Mouse (Mus musculus): ENCODE data around the gene Iltifb.
"Not testable (repeated sequence)": the region's sequence is repeated elsewhere in the genome, so short reads cannot be mapped to it uniquely, and the experiment has no call there.

- TF ChIP-seq GATA1 (IDR thresholded peaks at IDR 0.05; ENCODE audit: borderline replicate concordance, low read length); FLI1 (IDR thresholded peaks at IDR 0.05; ENCODE audit: low read length): not testable (repeated sequence)
Measured at GRCm38 (mm10) chr10:118343155-118343554, 48.3 kb upstream of the Iltifb start, which contains the start of gene Gm9046.

Measured in megakaryocyte, embryonic 14.5 days (primary cell).